Mouse (Mus musculus): ENCODE measurements around the gene Slc9a9. TPM values are rescaled to one million over a fixed set of nuclear protein-coding genes. Genes with fewer than 3 reads are reported as not detected.

Slc9a9 gene
- polyA plus RNA-seq, 1 experiment from 2014 or later, result 2.2 TPM

- WGBS, result 75% methylated on average over 9 of the region's 9 CpGs
- Histone ChIP-seq H3K27me3 (no peaks in the 10 kb centered on the region), H3K4me3 (replicated peaks) (no peak overlapping the region), H3K4me2 (no peak overlapping the region), H3K4me1 (replicated peaks) (no peaks in the 10 kb centered on the region), H3K9ac (replicated peaks) (no peak overlapping the region), H3K9me3 (no peaks in the 10 kb centered on the region), H3K27ac (no peak overlapping the region), H3K36me3 (no peaks in the 10 kb centered on the region)
- no peak for ATAC-seq (ENCODE audit: insufficient number of reproducible peaks, insufficient read depth, low FRiP score, low TSS enrichment, low read depth)
Measured at GRCm38 (mm10) chr9:95052160-95052559, 382.5 kb downstream of the Slc9a9 start.

GRCm38 (mm10) chr9:95053183-95053582 lies 383.5 kb downstream of the Slc9a9 start:
- no peak overlapping the region for H3K4me3 ChIP-seq (replicated peaks)
- H3K27me3 ChIP-seq, result no peaks in the 10 kb centered on the region
- ATAC-seq (ENCODE audit: insufficient number of reproducible peaks, insufficient read depth, low FRiP score, low TSS enrichment, low read depth), result no peak

GRCm38 (mm10) chr9:95055843-95056242 lies 386.1 kb downstream of the Slc9a9 start:
- no peak overlapping the region for H3K4me2 ChIP-seq
- H3K4me1 ChIP-seq (replicated peaks), result no peaks in the 10 kb centered on the region
- ATAC-seq (ENCODE audit: insufficient number of reproducible peaks, insufficient read depth, low FRiP score, low TSS enrichment, low read depth), result no peak
- no peak overlapping the region for H3K9ac ChIP-seq (replicated peaks)
- no peaks in the 10 kb centered on the region for H3K9me3 ChIP-seq
- H3K4me3 ChIP-seq (replicated peaks), result no peak overlapping the region
- no peak overlapping the region for H3K27ac ChIP-seq
- H3K27me3 ChIP-seq, result no peaks in the 10 kb centered on the region
- no peaks in the 10 kb centered on the region for H3K36me3 ChIP-seq
- 83% methylated on average over 4 of the region's 4 CpGs for WGBS

More at GRCm38 (mm10) chr9:95053183-95053582, 383.5 kb downstream of the Slc9a9 start:
- Histone ChIP-seq H3K36me3 (no peaks in the 10 kb centered on the region), H3K4me2 (no peak overlapping the region), H3K27ac (no peak overlapping the region), H3K4me1 (replicated peaks) (no peaks in the 10 kb centered on the region), H3K9ac (replicated peaks) (no peak overlapping the region), H3K9me3 (no peaks in the 10 kb centered on the region)
- WGBS, result 84% methylated on average over 5 of the region's 5 CpGs

GRCm38 (mm10) chr9:95060702-95061101 lies 391.0 kb downstream of the Slc9a9 start:
- Histone ChIP-seq H3K9ac (replicated peaks) (no peak overlapping the region), H3K36me3 (no peaks in the 10 kb centered on the region), H3K4me2 (no peak overlapping the region), H3K4me1 (replicated peaks) (no peaks in the 10 kb centered on the region), H3K27me3 (no peaks in the 10 kb centered on the region), H3K4me3 (replicated peaks) (no peak overlapping the region), H3K27ac (no peak overlapping the region), H3K9me3 (no peaks in the 10 kb centered on the region)
- 83% methylated on average over 4 of the region's 4 CpGs for WGBS
- ATAC-seq (ENCODE audit: insufficient number of reproducible peaks, insufficient read depth, low FRiP score, low TSS enrichment, low read depth), result no peak

- Histone ChIP-seq H3K4me2 (no peak overlapping the region), H3K27me3 (no peaks in the 10 kb centered on the region), H3K27ac (no peak overlapping the region), H3K9ac (replicated peaks) (no peak overlapping the region), H3K9me3 (peaks cover 3% of the 10 kb centered on the region; the same call in 1 of the 2 replicates), H3K36me3 (no peaks in the 10 kb centered on the region), H3K4me1 (replicated peaks) (no peaks in the 10 kb centered on the region), H3K4me3 (replicated peaks) (no peak overlapping the region)
- ATAC-seq (ENCODE audit: insufficient number of reproducible peaks, insufficient read depth, low FRiP score, low TSS enrichment, low read depth), result no peak
- WGBS, result 78% methylated on average over 3 of the region's 3 CpGs
Measured at GRCm38 (mm10) chr9:95067037-95067436, 397.3 kb downstream of the Slc9a9 start.

- Histone ChIP-seq H3K27ac (no peak overlapping the region), H3K4me3 (replicated peaks) (no peak overlapping the region), H3K9me3 (peaks cover 3% of the 10 kb centered on the region; the same call in 1 of the 2 replicates), H3K27me3 (no peaks in the 10 kb centered on the region), H3K9ac (replicated peaks) (no peak overlapping the region), H3K4me1 (replicated peaks) (peaks cover 5% of the 10 kb centered on the region; the same call in 1 of the 2 replicates), H3K36me3 (no peaks in the 10 kb centered on the region), H3K4me2 (no peak overlapping the region)
- no peak for ATAC-seq (ENCODE audit: insufficient number of reproducible peaks, insufficient read depth, low FRiP score, low TSS enrichment, low read depth)
- 90% methylated on average over 2 of the region's 2 CpGs for WGBS
Measured at GRCm38 (mm10) chr9:95068466-95068865, 398.8 kb downstream of the Slc9a9 start.

GRCm38 (mm10) chr9:95070832-95071519 lies 401.3 kb downstream of the Slc9a9 start:
- Histone ChIP-seq H3K27ac (no peak overlapping the region), H3K27me3 (no peaks in the 10 kb centered on the region), H3K9ac (replicated peaks) (no peak overlapping the region), H3K36me3 (no peaks in the 10 kb centered on the region), H3K4me1 (replicated peaks) (peaks cover 10% of the 10 kb centered on the region), H3K4me3 (replicated peaks) (no peak overlapping the region), H3K9me3 (peaks cover 3% of the 10 kb centered on the region; the same call in 1 of the 2 replicates), H3K4me2 (no peak overlapping the region)
- ATAC-seq (ENCODE audit: insufficient number of reproducible peaks, insufficient read depth, low FRiP score, low TSS enrichment, low read depth), result no peak
- WGBS, result 91% methylated on average over 13 of the region's 13 CpGs

GRCm38 (mm10) chr9:95072450-95072955 lies 402.8 kb downstream of the Slc9a9 start:
- peaks cover 10% of the 10 kb centered on the region for H3K4me1 ChIP-seq (replicated peaks)
- no peaks in the 10 kb centered on the region for H3K27me3 ChIP-seq
- peaks cover 3% of the 10 kb centered on the region; the same call in 1 of the 2 replicates for H3K9me3 ChIP-seq
- 0 out of 2 replicates have a peak overlapping the region, but pooled peaks have one; percentile 26 for H3K27ac ChIP-seq
- H3K9ac ChIP-seq (replicated peaks), result no peak overlapping the region
- H3K4me3 ChIP-seq (replicated peaks), result no peak overlapping the region
- no peak overlapping the region for H3K4me2 ChIP-seq
- 72% methylated on average over 14 of the region's 14 CpGs for WGBS
- no peak for ATAC-seq (ENCODE audit: insufficient number of reproducible peaks, insufficient read depth, low FRiP score, low TSS enrichment, low read depth)
- H3K36me3 ChIP-seq, result no peaks in the 10 kb centered on the region

- peaks cover 2% of the 10 kb centered on the region; the same call in 1 of the 2 replicates for H3K9me3 ChIP-seq
- H3K36me3 ChIP-seq, result no peaks in the 10 kb centered on the region
- no peak overlapping the region for H3K9ac ChIP-seq (replicated peaks)
- no peak overlapping the region for H3K4me2 ChIP-seq
- peaks cover 14% of the 10 kb centered on the region for H3K4me1 ChIP-seq (replicated peaks)
- WGBS, result 46% methylated on average over 8 of the region's 8 CpGs
- H3K4me3 ChIP-seq (replicated peaks), result no peak overlapping the region
- H3K27me3 ChIP-seq, result no peaks in the 10 kb centered on the region
- no peak for ATAC-seq (ENCODE audit: insufficient number of reproducible peaks, insufficient read depth, low FRiP score, low TSS enrichment, low read depth)
- H3K27ac ChIP-seq, result peak overlapping the region; percentile 35; the same call in 1 of the 2 replicates
Measured at GRCm38 (mm10) chr9:95073691-95074090, 404.0 kb downstream of the Slc9a9 start.

GRCm38 (mm10) chr9:95075856-95076255 lies 406.1 kb downstream of the Slc9a9 start:
- 74% methylated on average over 12 of the region's 12 CpGs for WGBS
- H3K9me3 ChIP-seq, result no peaks in the 10 kb centered on the region
- peaks cover 14% of the 10 kb centered on the region for H3K4me1 ChIP-seq (replicated peaks)
- no peak overlapping the region for H3K4me3 ChIP-seq (replicated peaks)
- no peaks in the 10 kb centered on the region for H3K36me3 ChIP-seq
- no peak overlapping the region for H3K27ac ChIP-seq
- no peak overlapping the region for H3K9ac ChIP-seq (replicated peaks)
- H3K4me2 ChIP-seq, result no peak overlapping the region
- H3K27me3 ChIP-seq, result no peaks in the 10 kb centered on the region
- ATAC-seq (ENCODE audit: insufficient number of reproducible peaks, insufficient read depth, low FRiP score, low TSS enrichment, low read depth), result no peak

- no peak overlapping the region for H3K9ac ChIP-seq (replicated peaks)
- ATAC-seq (ENCODE audit: insufficient number of reproducible peaks, insufficient read depth, low FRiP score, low TSS enrichment, low read depth), result no peak
- no peaks in the 10 kb centered on the region for H3K27me3 ChIP-seq
- H3K4me1 ChIP-seq (replicated peaks), result peaks cover 14% of the 10 kb centered on the region
- no peak overlapping the region for H3K27ac ChIP-seq
- WGBS, result 85% methylated on average over 5 of the region's 5 CpGs
- H3K4me2 ChIP-seq, result no peak overlapping the region
- H3K9me3 ChIP-seq, result no peaks in the 10 kb centered on the region
- H3K36me3 ChIP-seq, result no peaks in the 10 kb centered on the region
- H3K4me3 ChIP-seq (replicated peaks), result no peak overlapping the region
Measured at GRCm38 (mm10) chr9:95077938-95078337, 408.2 kb downstream of the Slc9a9 start.

Measured in limb, embryonic 12.5 days (tissue).